Mouse (Mus musculus): Measurements from ENCODE around the gene Slc26a5.

GRCm38 (mm10) chr5:21894168-21894567 lies 28.8 kb upstream of the Slc26a5 start:
- no peak for TF ChIP-seq POLR2A (IDR thresholded peaks at IDR 0.05; ENCODE audit: insufficient read depth, low read length)
- TF ChIP-seq CTCF (IDR thresholded peaks at IDR 0.05; ENCODE audit: low read depth, low read length) = no peak
- no peak for TF ChIP-seq EP300 (IDR thresholded peaks at IDR 0.05; ENCODE audit: insufficient read depth, low read depth, low read length)
